Mouse (Mus musculus): ENCODE measurements around the gene Gart. TPM values are rescaled to one million over a fixed set of nuclear protein-coding genes. Genes with fewer than 3 reads are reported as not detected.

The Gart gene
- 10 to 100 TPM; 48.3 to 57.9 TPM for total RNA-seq (2021)
- long read RNA-seq, experiment 1, transcript Gart-202 (11 exons, 1,865 nt), result minor isoform, 6 of 22 reads
- long read RNA-seq, experiment 1, transcript Gart-201 (22 exons, 3,518 nt), result major isoform, 11 of 22 reads
- long read RNA-seq, experiment 1, partial matches to known transcripts, result 1 of 22 reads
- long read RNA-seq, experiment 1, other reads (novel, unspliced or antisense), result 0 of 22 reads
- long read RNA-seq, experiment 2, transcript Gart-201 (22 exons, 3,518 nt), result major isoform, 15 of 52 reads
- long read RNA-seq, experiment 2, transcript Gart-209 (22 exons, 3,276 nt), result minor isoform, 7 of 52 reads
- long read RNA-seq, experiment 2, transcript Gart-202 (11 exons, 1,865 nt), result minor isoform, 11 of 52 reads
- long read RNA-seq, experiment 2, transcript Gart-204 (11 exons, 1,852 nt), result minor isoform, 7 of 52 reads
- long read RNA-seq, experiment 2, partial matches to known transcripts, result 7 of 52 reads
- long read RNA-seq, experiment 2, other reads (novel, unspliced or antisense), result 4 of 52 reads

GRCm38 (mm10) chr16:91646681-91647419, at the start of gene Gart:
Gene Gart (minus strand): TSS chr16:91646952.
- peak; percentile 90 to 94 for DNase-seq
- intact Hi-C loops (cut with DNase I), result loop anchor here (5.0 kb wide), 2 partner anchors 40 to 50 kb away; partner anchors contain the start of genes Donson and Tmem50b

- intact Hi-C loops (cut with DNase I), result no loop called here
- DNase-seq, result no peak
Observed at GRCm38 (mm10) chr16:91695108-91695755, 48.5 kb upstream of the Gart start.

- peak; percentile 48 to 70 for DNase-seq
- intact Hi-C loops (cut with DNase I), result loop anchor here (5.0 kb wide), 1 partner anchor 223 kb away; no protein-coding TSS in a partner anchor
Observed at GRCm38 (mm10) chr16:91694455-91695084, 47.8 kb upstream of the Gart start.

- DNase-seq, result no peak
- intact Hi-C loops (cut with DNase I), result loop anchor here (5.0 kb wide), 2 partner anchors 42 to 228 kb away; partner anchors contain the start of genes Gart and Son
Observed at GRCm38 (mm10) chr16:91689791-91690190, 43.0 kb upstream of the Gart start.

GRCm38 (mm10) chr16:91688619-91689334, 42.0 kb upstream of the Gart start, which contains the start of gene Donson:
Gene Donson (minus strand): TSS chr16:91688770.
- peak; percentile 88 to 92 for DNase-seq
- intact Hi-C loops (cut with DNase I), result loop anchor here (5.0 kb wide), 1 partner anchor 41 kb away; the partner anchor contains the start of genes Gart and Son

GRCm38 (mm10) chr16:91688023-91688618, 41.4 kb upstream of the Gart start:
- intact Hi-C loops (cut with DNase I), result loop anchor here (5.0 kb wide), 1 partner anchor 41 kb away; the partner anchor contains the start of genes Gart and Son
- no peak for DNase-seq

GRCm38 (mm10) chr16:91686369-91686768, 39.6 kb upstream of the Gart start:
- intact Hi-C loops (cut with DNase I), result loop anchor here (5.0 kb wide), 1 partner anchor 39 kb away; the partner anchor contains the start of genes Gart and Son
- DNase-seq, result no peak

GRCm38 (mm10) chr16:91685526-91685925, 38.8 kb upstream of the Gart start:
- no peak for DNase-seq
- intact Hi-C loops (cut with DNase I), result loop anchor here (5.0 kb wide), 1 partner anchor 38 kb away; the partner anchor contains the start of genes Gart and Son

- intact Hi-C loops (cut with DNase I), result no loop called here
Observed at GRCm38 (mm10) chr16:91680656-91681055, 33.9 kb upstream of the Gart start.

GRCm38 (mm10) chr16:91678147-91678911, 31.6 kb upstream of the Gart start:
- intact Hi-C loops (cut with DNase I), result no loop called here
- DNase-seq, result no peak

More at GRCm38 (mm10) chr16:91680656-91681055, 33.9 kb upstream of the Gart start:
- no peak for DNase-seq

GRCm38 (mm10) chr16:91674500-91674899, 27.7 kb upstream of the Gart start:
- no peak for DNase-seq
- intact Hi-C loops (cut with DNase I), result no loop called here

- DNase-seq, result no peak
- intact Hi-C loops (cut with DNase I), result no loop called here
Observed at GRCm38 (mm10) chr16:91663795-91664194, 17.0 kb upstream of the Gart start.

- intact Hi-C loops (cut with DNase I), result no loop called here
- DNase-seq, result no peak
Observed at GRCm38 (mm10) chr16:91662336-91662735, 15.6 kb upstream of the Gart start.

GRCm38 (mm10) chr16:91661397-91661796, 14.6 kb upstream of the Gart start:
- no peak for DNase-seq
- intact Hi-C loops (cut with DNase I), result no loop called here

GRCm38 (mm10) chr16:91659798-91660197, 13.0 kb upstream of the Gart start:
- DNase-seq, result no peak
- intact Hi-C loops (cut with DNase I), result no loop called here

- intact Hi-C loops (cut with DNase I), result no loop called here
- no peak for DNase-seq
Observed at GRCm38 (mm10) chr16:91658471-91658870, 11.7 kb upstream of the Gart start.

- DNase-seq, result no peak
- intact Hi-C loops (cut with DNase I), result no loop called here
Observed at GRCm38 (mm10) chr16:91657285-91657684, 10.5 kb upstream of the Gart start.

- intact Hi-C loops (cut with DNase I), result no loop called here
- DNase-seq, result no peak
Observed at GRCm38 (mm10) chr16:91655285-91655684, 8.5 kb upstream of the Gart start.

Measured in gastrocnemius, postnatal 36 days (tissue).